Mouse (Mus musculus): ENCODE data around the gene Irx1.

The Irx1 gene

DNA sequence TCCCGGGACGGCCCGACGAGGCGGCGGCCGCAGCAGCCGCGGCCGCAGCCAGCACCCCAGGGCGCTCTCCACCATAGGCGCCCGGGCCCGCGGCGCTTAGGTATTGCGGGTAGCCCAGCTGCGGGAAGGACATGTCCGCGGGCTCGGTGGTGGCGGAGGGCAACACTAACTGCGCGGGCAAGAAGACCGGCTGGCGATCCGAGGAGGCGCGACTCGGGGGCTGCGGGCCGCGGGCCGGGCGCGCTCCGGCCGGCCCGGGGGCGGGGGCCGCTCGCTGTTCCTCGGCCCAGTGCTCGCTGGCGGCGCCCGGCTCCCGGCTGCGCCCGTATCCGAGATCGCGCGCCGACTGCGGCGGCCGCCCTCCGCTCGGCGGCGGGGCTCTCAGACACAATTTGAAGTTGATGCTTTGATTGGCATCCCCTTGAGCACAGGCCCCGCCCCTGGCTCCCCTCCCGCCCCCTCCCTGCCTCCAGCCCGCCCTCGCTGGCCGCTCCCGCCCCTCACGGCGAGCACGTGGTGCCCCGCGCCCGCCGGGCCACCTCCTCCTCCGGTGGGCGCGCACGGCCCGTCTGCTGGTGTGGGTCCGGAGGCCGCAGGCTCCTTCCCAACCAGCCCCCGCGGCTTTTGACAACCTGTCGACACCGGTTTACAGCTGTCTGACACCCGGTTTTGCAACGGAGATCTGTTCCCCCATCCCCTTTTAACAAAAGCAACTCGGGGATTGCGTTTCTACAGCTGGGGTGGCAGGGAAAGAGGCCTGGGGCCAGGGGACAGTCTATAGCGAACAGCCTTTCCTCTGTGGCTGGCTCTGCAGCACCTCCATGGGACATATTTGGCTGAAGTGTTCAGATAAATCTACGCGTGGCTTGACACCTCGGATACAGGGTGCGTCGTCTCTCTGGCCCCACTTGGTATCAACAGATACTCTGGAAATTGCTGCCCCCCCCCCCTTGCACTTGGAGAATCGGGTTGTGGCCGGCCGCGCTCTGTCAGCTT, at the start of gene Irx1:
TSS of gene Irx1 (minus strand) at position 368 of the 996 bp plus-strand sequence.
- DNase-seq (ENCODE audit: low read depth) = peak; percentile 90

DNA sequence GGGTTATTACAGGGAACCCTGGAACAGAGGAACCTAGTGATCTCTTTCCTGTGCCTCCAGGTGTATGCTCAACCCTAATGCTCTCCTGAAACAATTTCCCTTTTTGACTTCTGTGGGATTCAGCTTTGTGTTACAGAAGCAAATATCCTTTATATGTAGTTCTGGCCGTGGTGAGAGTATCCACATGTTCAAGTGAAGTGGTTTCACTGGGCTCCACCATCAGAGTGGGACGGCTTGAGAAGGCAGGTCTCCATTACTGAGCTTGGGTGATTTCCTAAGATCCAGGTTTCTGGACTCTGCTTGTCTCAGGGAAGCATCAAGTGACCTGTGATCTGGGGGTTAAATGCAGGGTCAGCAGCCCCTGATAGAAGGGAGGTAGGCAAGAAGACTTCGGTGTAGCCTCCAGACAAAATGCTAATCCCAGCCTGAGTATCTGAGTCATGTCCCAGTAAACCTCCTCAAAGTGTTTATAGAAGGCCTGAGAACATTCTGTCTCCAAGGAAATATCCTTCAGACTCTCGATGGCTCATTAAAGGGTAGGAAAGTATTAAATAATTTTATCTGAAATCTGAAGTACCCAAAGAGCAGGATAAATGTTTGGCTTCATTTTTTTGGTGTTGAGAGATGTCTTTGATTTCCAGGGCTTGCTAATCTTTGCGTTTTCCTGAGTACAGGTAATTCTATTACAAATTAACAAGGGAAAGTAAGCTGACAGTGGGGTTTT, 16.6 kb upstream of the Irx1 start:
- no peak for DNase-seq (ENCODE audit: low read depth)

DNA sequence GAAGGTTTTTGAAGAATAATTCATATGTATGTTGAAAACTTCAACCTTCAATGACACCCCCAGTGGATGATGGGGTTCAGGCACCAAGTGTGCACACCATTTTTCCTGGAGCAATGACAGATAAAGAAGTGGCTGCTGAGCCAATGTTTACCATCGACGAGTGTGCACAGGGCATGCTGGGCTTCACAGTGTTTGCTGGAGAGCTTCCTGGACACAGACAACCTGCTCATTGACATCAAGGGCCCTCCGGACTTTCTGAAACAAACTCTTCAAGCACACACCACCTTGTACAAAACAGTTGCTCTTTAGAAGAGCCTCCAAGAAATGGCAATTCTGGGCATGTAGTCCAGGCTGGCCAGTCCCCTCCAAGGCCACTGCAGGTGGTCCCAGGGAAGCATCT, 12.2 kb upstream of the Irx1 start:
- no peak for DNase-seq (ENCODE audit: low read depth)

DNA sequence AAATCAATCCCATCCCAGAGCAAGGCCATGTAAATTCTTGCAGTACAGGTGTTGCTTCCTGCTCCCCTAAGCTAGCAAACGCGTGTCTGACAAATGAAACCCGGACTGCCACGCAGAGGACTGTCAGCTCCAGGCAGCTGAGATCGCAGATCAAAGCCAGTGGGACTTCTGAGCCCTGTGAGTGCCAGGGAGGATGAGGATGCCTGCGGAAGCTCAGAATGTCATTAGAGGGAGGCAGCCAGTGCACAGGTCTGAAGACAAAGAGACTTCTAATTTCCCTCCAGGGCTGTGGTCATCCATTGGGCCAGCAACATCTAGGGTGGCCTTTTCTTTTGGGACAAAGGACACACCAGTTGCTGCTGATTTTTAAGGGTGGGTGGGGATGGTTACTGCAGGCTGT, 4.8 kb upstream of the Irx1 start:
- no peak for DNase-seq (ENCODE audit: low read depth)

DNA sequence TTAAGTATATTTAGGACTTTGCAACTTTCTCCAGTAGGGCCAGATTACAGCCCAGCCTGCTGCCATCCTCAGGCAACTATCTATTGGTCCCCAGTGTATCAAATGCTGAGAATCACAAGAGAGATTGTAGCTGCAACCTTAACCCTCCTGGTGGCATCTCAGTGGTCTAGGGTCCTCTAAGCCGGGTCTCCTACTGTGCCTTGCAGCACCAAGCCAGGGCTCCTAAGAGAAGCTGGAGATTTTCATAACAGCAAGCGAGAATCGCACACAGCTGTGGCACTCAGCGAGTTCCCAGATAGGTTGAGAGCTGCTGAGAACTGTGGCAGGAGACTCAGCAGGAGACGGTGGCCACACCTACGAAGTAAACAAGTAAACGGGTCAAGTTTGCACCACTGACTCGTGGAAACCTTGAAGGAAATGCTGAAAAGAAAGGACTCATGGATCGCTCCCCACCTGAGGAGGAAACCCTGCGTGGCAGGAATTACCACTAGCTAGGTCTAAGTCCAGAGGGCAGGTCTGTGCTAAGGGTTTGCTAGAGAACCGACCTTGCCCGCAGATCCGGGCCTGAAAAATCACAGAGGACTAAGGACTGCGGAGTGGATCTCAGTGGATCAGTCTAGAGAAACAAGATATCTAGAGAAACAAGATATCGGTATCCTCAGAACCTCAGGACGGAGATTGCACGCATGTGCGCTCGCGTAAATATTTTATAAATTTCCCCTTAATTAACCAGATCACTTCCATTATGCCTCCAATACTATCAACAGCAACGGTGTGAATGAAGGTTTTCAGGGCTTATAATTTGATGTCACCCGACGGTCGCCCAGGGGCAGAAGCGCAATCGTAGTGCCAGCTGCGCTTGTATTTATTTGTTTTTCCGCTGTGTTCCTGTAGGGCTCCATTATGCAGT, 4.1 kb upstream of the Irx1 start:
- no peak for DNase-seq (ENCODE audit: low read depth)

DNA sequence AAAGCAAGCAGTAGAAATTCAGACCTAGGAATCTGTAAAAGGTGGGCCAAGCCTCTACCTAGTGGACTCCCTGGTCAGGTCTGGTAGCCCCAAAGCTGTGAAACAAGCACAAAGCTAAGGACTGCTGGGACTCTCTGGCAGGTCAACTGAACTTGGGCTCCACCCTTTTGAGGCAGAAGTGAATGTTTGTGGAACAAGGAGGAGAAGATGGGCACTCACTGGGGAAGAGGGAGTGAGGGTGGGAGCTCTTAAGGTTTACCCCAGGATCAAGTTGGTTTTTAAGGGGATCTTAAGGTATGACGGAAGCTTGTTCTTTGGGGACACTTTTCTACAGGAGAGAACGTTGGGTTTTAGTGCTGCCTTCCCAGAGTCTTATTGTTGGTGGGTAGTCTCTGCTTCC, 3.1 kb upstream of the Irx1 start:
- DNase-seq (ENCODE audit: low read depth) = no peak

DNA sequence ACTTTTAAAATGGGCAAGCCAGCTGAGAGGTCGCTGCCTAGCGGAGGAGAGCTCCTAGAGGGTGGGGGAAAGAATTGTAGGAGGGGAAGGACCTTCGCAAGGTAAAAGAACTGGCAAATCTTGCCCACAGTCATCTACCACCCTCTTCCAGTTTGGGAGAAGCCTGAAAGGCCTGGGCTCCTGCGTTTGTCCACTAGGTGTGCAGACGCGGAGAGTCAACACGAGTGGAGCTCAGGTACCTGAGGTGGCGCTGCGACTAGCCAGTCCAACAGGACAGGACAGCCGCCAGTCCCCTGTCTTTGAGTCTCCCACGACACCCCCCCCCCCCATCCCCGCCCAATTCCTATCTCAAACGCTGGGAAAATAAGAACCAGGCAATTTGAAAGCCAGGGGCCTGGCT, 843 bp upstream of the Irx1 start:
- DNase-seq (ENCODE audit: low read depth) = peak; percentile 11

DNA sequence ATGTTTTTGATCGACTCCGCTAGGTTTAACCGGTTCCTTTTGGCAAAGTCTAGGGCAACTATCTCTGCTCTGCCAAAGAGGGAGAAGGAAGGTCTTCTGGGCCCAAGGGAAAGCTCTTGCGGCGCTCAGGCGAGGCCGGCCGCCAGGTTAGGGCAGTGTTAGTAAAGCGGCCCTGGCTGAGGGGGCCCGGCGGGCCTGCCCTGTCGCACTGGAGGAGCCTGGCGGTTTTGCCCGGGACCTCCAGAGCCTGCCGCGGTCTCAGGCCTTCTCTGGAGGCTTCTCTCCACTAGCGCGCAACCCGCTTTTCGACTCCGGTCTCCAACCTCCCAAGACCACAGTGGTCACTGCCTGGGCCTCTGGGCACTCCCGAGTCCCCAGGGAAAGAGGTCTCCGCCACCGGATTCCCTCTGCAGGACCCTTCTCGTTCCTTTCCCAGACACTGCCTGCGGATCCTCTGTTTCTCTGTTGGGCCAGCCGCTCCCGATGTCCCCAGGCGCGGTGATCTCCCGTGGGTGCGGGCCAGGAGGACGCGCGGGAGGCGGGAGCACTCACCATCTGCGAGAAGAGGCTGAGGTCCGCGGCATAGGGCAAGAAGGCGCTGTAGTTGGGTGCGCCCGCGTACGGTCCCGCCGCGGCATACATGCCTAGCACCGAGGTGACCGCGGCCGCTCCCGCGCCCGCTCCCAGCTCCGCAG, 715 bp downstream of the Irx1 start:
- DNase-seq (ENCODE audit: low read depth) = peak; percentile 45

DNA sequence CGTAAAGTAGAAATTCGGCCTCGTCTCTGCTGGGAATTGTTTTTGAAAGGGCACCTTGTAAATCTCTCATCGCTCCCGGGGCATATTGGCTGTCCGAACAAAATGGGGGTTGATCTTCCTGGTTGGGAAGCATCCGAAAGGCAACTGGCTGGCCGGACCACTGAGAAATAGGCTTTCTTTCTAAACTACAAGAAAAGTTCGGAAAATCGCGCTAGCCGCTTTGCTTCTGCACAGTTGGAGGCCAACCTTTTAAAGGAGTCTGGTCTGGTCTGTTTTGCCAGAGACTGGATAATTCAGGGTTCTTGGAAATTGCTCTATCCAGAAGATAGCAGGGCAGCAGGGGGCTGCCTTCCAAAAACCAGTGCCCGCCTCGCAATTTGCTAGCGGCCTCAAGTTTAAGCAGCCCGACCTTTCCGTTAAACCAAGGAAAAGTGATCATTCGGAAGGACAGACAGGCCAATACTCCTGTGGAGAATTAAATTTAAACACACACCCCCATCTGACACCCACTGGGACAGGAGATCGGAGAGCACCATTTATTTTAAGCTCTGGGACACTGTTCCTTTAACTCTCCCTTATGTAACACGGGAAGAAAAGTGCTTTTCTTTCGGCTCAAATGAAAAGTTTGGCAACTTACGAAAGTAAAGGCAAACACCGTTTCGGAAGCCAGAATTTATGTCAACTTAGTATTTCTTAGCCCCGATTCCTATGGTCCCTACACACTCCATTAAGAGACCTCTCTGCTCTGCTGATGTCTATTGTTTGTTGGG, 1.4 kb downstream of the Irx1 start:
- DNase-seq (ENCODE audit: low read depth) = peak; percentile 52

DNA sequence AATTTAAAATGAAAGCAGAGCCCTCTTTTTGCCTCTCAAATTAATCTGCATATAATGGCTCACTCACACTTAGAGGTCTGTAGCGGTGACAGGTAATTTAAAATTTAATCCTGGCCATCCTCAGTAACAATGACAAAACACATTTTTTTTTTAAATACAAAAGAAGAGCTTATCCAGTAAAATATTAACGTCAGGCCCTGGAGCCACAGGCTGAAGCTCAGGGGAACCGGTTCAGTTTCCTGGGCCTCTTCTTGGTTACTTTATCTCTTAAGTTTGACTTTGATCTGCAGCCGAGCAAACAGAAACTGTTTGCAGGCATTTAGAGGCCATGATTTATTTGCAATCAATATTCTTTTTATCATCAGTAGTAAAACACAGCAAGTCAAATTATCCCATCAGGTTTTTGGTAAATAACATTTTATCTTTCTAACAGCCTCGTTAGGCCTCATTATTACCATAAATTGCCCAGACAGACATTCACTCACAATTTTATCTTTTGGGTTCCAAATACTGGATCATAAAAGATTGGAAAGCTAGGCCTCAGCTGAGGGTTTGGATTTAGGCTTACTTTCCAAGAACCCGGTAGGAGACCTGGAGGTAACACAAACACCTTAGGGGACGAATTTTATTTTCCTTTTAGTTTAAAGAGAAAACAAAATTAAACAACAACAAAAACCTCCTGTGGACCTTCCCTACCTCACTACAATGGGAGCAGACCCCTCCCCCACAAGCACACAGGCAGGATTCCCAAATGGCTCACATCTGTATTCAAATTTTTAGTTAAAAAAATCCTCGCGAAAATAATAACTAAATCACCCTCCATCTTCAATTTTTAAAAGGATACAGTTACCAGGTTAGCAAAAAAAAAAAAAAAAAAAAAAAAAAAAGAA, 2.4 kb downstream of the Irx1 start:
- peak; percentile 55 for DNase-seq (ENCODE audit: low read depth)

DNA sequence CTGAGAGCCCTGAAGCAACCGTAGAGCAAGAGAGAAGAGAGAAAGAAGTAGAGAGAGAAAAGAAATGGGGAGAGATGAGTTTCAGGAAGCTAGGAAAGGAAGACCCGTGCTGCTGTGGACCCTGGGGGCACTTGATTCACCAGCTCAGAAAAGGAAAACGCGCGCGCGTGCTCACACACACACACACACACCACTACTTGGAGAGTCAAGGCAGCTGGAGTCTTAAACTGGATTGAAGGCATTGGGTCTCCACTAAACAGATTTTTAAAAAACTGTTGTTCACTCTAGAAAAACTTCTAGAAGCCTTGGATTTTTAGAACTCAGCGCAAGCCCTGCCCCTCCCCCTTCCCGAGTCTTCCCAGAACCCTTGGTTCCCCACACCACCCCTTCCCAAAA, 3.2 kb downstream of the Irx1 start:
- peak; percentile 65 for DNase-seq (ENCODE audit: low read depth)

DNA sequence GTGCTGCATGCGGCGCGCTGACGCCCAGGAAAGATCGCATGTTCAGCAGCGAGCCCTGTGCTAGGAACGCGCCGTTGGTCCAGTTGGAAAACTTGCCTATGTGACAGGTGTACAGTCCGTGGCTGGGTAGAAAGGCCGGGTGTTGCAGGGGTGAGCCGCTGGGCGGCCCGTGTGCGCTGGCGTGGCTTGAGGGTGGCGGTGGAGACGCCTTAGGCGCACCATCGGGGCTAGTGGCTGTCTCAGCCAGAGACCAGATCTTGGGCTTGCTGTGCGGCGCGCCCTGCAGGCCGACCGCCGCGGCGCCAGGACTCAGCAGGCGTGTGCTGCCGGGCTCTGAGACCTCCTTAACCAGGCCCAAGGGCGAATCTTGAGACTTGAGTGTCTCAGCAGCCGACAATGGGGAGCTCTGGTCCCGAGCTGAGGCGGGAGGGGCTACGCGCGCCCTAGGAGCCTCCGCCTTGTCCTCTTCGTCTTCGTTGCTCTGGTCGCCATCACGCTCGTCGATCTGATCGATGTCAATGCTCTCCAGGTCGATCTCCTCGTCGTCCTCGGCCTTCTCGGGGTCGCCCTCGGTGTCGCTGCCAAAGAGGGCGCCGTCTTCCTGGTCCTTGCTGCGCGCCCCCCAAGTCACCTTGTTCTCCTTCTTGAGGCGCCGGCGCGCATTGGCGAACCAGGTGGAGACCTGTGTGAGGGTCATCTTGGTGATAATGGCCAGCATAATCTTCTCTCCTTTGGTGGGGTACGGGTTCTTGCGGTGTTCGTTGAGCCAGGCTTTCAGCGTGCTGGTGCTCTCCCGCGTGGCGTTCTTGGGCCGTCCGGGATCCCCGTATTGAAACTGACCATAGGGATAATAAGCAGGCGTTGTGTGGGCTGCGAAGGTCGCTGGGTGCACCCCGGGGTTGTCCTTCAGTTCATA, 3.9 kb downstream of the Irx1 start:
- peak; percentile 80 for DNase-seq (ENCODE audit: low read depth)

DNA sequence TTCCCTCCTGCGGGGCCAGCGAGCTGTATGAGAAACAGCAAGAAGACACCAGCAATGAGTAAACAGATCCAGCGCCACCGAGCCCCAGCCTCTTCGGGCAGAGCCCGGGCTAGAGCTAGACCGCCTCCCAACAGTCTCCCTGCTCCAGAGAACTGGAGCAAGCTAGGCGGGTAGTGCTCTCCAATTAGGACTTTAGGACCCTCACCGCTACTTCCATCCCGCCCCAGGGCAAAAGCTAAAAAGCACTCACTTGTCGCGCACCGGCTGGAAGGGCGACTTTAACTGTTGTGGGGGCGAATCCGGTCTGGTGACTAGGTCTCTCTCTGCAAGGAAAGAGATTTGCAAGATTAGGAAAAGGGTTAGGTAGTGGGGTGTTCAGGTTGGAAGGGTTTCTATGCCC, 4.9 kb downstream of the Irx1 start:
- peak; percentile 55 for DNase-seq (ENCODE audit: low read depth)

DNA sequence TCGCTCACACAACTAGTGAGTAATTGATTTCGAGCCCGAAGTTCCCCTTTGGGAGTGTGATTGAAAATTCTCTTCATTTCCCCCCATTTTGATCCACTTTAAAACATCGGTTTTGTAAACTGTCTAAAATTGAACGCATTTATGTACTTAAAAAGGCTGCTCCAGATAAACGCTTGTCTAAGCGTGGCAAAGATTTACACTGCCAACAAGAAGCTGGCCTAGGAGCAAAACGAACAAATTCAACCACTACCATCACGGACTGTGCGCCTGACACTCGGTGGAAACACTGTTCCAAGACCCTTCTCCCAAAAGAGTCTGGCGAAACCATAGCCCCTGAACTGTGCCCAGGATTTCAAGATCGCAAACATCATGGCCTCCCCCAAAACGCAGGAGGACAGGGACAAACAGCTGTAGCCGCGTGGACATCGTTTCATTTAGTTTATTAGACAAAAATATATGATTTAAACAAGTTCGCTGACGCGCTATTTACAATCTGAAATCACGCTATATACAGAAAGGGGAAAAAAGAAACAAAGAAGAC, 5.6 kb downstream of the Irx1 start:
- DNase-seq (ENCODE audit: low read depth) = peak; percentile 21

DNA sequence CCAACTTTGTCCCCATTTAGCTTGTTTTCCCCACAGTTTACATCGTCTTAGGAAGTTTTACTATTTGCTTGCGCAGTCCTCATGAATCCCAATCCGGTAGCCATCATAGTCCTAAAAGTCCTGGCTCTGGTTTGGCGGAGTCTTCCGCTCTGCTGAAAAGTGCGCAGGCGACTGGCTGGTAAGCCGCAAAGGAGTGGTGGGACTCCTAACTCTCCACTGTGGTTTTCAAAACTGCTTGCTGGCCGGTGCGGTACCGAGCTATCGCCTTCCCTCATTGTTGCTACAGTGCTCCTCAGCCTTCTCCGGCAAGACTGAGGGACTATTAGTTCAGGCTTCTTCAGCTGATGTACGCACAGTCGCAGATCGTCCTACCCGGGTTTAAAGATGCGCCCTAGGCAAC, 6.4 kb downstream of the Irx1 start:
- DNase-seq (ENCODE audit: low read depth) = no peak

DNA sequence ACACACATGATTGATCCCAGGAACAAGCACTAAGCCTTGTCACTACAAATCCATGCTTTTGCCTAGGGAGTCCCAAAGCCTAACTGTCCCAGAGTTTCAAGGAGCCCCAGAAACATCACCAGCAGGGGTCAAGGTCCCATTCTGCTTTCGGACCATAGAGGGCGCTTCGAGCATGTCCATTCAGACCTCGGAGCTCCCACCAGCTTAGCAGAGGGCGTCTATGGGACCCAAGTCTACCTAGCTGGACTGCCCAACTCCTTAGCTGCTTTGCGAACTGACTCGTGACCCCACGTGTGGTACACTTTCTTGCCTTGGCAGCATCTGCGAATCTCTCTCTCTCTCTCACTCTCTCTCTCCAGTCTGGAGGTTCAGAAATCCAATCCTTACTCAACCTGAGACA, 7.0 kb downstream of the Irx1 start:
- DNase-seq (ENCODE audit: low read depth) = peak; percentile 54

DNA sequence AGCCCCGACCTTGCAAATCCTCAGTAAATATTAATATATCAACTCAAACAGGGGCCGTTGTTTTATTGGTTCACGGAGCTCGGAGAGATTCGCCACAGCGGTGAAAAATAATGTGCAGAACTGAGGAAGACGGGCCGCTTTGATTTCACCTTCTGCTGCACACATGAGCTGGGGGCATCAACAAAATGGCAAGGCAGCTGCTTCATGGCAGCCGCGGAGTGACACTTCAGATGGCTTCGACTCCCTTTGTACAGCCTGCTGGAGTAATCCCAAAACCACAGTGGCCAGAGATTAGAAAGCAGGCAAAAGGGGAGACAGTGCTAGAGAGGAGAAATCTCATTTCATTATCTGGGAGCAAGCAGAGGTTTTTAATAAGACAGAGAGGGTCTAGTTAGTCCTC, 11.6 kb downstream of the Irx1 start:
- DNase-seq (ENCODE audit: low read depth) = no peak

DNA sequence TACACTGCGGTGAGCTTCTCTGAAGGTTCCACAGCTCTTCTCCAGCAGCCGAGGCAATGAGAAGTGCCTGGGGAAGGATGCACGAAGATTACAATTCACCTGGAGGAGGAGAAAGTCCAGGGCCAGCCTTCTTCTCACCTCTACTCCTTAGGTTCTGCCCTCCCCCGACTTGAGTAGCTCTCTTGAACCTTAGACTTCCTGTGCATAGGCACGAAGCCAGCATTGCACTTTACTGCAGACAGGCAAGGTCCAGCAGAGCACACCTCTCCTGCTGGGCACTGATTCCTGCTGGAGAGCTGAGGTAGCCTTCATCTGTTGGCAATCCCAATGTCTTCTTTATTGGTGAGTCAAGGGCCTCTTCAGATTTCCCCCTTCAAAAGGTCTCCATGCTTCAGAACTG, 13.7 kb downstream of the Irx1 start:
- DNase-seq (ENCODE audit: low read depth) = no peak

Data from NIH3T3 (cell line).